Mouse (Mus musculus) midbrain, embryonic 14.5 days (tissue): ENCODE data around the gene Clec2h. TPM values are rescaled to one million over a fixed set of nuclear protein-coding genes. Genes with fewer than 3 reads are reported as not detected.
"Not testable (repeated sequence)": the region's sequence is repeated elsewhere in the genome, so short reads cannot be mapped to it uniquely, and the experiment has no call there.

Experiments
- ATAC-seq: fragments of 200-750 bp; cut with Nextera tagmentation; 2 replicates; pipeline ENCODE4 v1.8.0; 2017; ENCODE audit warnings: moderate number of reproducible peaks, moderate library complexity; ENCODE audit not compliant: low FRiP score, low TSS enrichment
- DNase-seq: peaks from one replicate; pipeline ENCODE4 v3.0.0-alpha.2; 2015
- H3K27ac ChIP-seq: fragments of 300-500 bp; sonication (generic); replicated peaks from 2 replicates; pipeline ENCODE4 v1.5.1; 2014; ENCODE audit warnings: mild to moderate bottlenecking, low read depth, low read length, moderate library complexity
- H3K27me3 ChIP-seq: fragments of 300-500 bp; sonication (generic); 2 replicates; pipeline ENCODE4 v1.6.1; 2014; ENCODE audit warnings: low read length, control low read depth, mixed read lengths; ENCODE audit not compliant: control insufficient read depth, insufficient read depth
- H3K36me3 ChIP-seq: fragments of 300-500 bp; sonication (generic); 2 replicates; pipeline ENCODE4 v1.6.1; 2014; ENCODE audit warnings: low read length, control low read depth; ENCODE audit not compliant: control insufficient read depth, insufficient read depth
- H3K4me1 ChIP-seq: fragments of 300-500 bp; sonication (generic); 2 replicates; pipeline ENCODE4 v1.6.1; 2014; ENCODE audit warnings: mild to moderate bottlenecking, antibody characterized with exemption, low read length, control low read depth; ENCODE audit not compliant: control insufficient read depth, insufficient read depth
- H3K4me2 ChIP-seq: fragments of 300-500 bp; sonication (generic); 2 replicates; pipeline ENCODE4 v1.6.1; 2014; ENCODE audit warnings: mild to moderate bottlenecking, low read length, moderate library complexity
- H3K4me3 ChIP-seq: fragments of 300-500 bp; sonication (generic); replicated peaks from 2 replicates; pipeline ENCODE4 v1.5.1; 2014; ENCODE audit warnings: low read depth, low read length
- H3K9ac ChIP-seq: fragments of 300-500 bp; sonication (generic); replicated peaks from 2 replicates; pipeline ENCODE4 v1.6.1; 2014; ENCODE audit warnings: mild to moderate bottlenecking, low read length, moderate library complexity
- H3K9me3 ChIP-seq: fragments of 300-500 bp; sonication (generic); 2 replicates; pipeline ENCODE4 v1.6.1; 2016; ENCODE audit warnings: low read length, control low read depth, mixed read lengths; ENCODE audit not compliant: control insufficient read depth
- WGBS: fragments of 180-500 bp; shearing (Covaris S2); extraction: QIAGEN DNeasy Blood & Tissue Kit; methylation state at CpG from one replicate; pipeline ENCODE4 v1.1.7; 2014; 5-methylcytosine and 5-hydroxymethylcytosine counted together
- polyA plus RNA-seq: library from polyadenylated mRNA; unstranded; fragments of >200 nt; fragmentation: Nextera tagmentation; extraction: Ambion mirVana; gene quantifications from 2 replicates; pipeline ENCODE4 v1.2.1, GENCODE M21; 2014

Gene Clec2h
- polyA plus RNA-seq, 1 experiment from 2014 or later, result not detected

- H3K9ac ChIP-seq, result no peak overlapping the region
- no peak overlapping the region for H3K4me2 ChIP-seq
- no peak for DNase-seq
- WGBS, result 79% methylated on average over 2 of the region's 2 CpGs
- H3K36me3 ChIP-seq, result no peaks in the 10 kb centered on the region
- H3K9me3 ChIP-seq, result no peaks in the 10 kb centered on the region
- ATAC-seq, result no peak
- H3K27ac ChIP-seq, result no peak overlapping the region
- no peak overlapping the region for H3K4me3 ChIP-seq
- H3K4me1 ChIP-seq, result no peaks in the 10 kb centered on the region
- H3K27me3 ChIP-seq, result no peaks in the 10 kb centered on the region
Measured at GRCm38 (mm10) chr6:128641116-128641716, 21.0 kb upstream of the Clec2h start.

- ATAC-seq (no peak), DNase-seq (no peak)
- no peaks in the 10 kb centered on the region for H3K27me3 ChIP-seq
- no peaks in the 10 kb centered on the region for H3K9me3 ChIP-seq
- H3K4me2 ChIP-seq, result no peak overlapping the region
- no peak overlapping the region for H3K4me3 ChIP-seq
- 71% methylated on average over 2 of the region's 2 CpGs for WGBS
- H3K27ac ChIP-seq, result no peak overlapping the region
- H3K36me3 ChIP-seq, result no peaks in the 10 kb centered on the region
- H3K4me1 ChIP-seq, result no peaks in the 10 kb centered on the region
- no peak overlapping the region for H3K9ac ChIP-seq
Measured at GRCm38 (mm10) chr6:128643999-128644398, 18.2 kb upstream of the Clec2h start.

GRCm38 (mm10) chr6:128644694-128645093 lies 17.5 kb upstream of the Clec2h start:
- not testable (repeated sequence) for ATAC-seq, H3K27ac ChIP-seq, H3K36me3 ChIP-seq, H3K4me1 ChIP-seq, H3K27me3 ChIP-seq, H3K4me2 ChIP-seq, H3K4me3 ChIP-seq, H3K9me3 ChIP-seq, H3K9ac ChIP-seq, DNase-seq
- 97% methylated on average over 20 of the region's 20 CpGs for WGBS

GRCm38 (mm10) chr6:128645708-128646107 lies 16.5 kb upstream of the Clec2h start:
- H3K27me3 ChIP-seq, H3K4me1 ChIP-seq, H3K27ac ChIP-seq, H3K4me3 ChIP-seq, H3K36me3 ChIP-seq, H3K4me2 ChIP-seq, H3K9me3 ChIP-seq, ATAC-seq, DNase-seq, H3K9ac ChIP-seq: not testable (repeated sequence)
- WGBS, result 93% methylated on average over 12 of the region's 12 CpGs

DNA sequence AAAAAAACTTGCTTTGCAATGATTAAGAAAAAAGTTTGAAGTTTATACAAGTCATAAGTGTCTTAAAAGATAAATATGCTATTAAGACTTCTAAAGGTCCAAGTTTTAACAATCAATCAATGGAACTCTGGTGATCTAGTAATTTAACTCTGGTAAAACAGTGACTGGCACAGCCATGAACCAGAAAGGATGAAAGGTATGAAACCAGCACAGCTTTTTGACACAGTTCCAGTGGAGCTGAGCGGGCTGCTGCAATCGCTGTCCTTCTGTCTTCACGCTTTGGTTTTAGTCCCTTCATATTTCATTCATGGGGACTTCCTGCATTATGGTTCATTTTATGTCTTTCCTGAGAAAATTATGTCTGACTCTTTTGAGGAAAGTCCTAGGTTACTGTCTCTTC lies 12.5 kb upstream of the Clec2h start:
- H3K36me3 ChIP-seq, result no peaks in the 10 kb centered on the region
- H3K27me3 ChIP-seq, result no peaks in the 10 kb centered on the region
- no peaks in the 10 kb centered on the region for H3K9me3 ChIP-seq
- H3K4me3 ChIP-seq, result no peak overlapping the region
- WGBS, result 94% methylated on average over 3 of the region's 3 CpGs
- H3K9ac ChIP-seq, result no peak overlapping the region
- H3K4me2 ChIP-seq, result no peak overlapping the region
- ATAC-seq, result no peak
- H3K27ac ChIP-seq, result no peak overlapping the region
- DNase-seq, result no peak
- H3K4me1 ChIP-seq, result no peaks in the 10 kb centered on the region

- ATAC-seq, result no peak
- H3K4me3 ChIP-seq, result no peak overlapping the region
Measured at GRCm38 (mm10) chr6:128650187-128650586, 12.0 kb upstream of the Clec2h start.

GRCm38 (mm10) chr6:128650827-128651226 lies 11.4 kb upstream of the Clec2h start:
- H3K27me3 ChIP-seq, DNase-seq, H3K9me3 ChIP-seq, H3K27ac ChIP-seq, H3K4me2 ChIP-seq, H3K4me3 ChIP-seq, H3K4me1 ChIP-seq, H3K9ac ChIP-seq, H3K36me3 ChIP-seq, ATAC-seq: not testable (repeated sequence)
- WGBS, result 86% methylated on average over 4 of the region's 7 CpGs

More at GRCm38 (mm10) chr6:128650187-128650586, 12.0 kb upstream of the Clec2h start:
- no peaks in the 10 kb centered on the region for H3K4me1 ChIP-seq
- no peak overlapping the region for H3K9ac ChIP-seq
- no peak overlapping the region for H3K27ac ChIP-seq
- WGBS, result 94% methylated on average over 1 of the region's 1 CpGs
- H3K4me2 ChIP-seq, result no peak overlapping the region
- H3K9me3 ChIP-seq, result no peaks in the 10 kb centered on the region
- H3K36me3 ChIP-seq, result no peaks in the 10 kb centered on the region
- no peak for DNase-seq
- no peaks in the 10 kb centered on the region for H3K27me3 ChIP-seq

- WGBS, result 91% methylated on average over 1 of the region's 1 CpGs
- DNase-seq (no peak), ATAC-seq (no peak)
- H3K36me3 ChIP-seq, result no peaks in the 10 kb centered on the region
- no peaks in the 10 kb centered on the region for H3K9me3 ChIP-seq
- no peaks in the 10 kb centered on the region for H3K4me1 ChIP-seq
- no peak overlapping the region for H3K9ac ChIP-seq
- no peak overlapping the region for H3K27ac ChIP-seq
- no peak overlapping the region for H3K4me2 ChIP-seq
- H3K27me3 ChIP-seq, result no peaks in the 10 kb centered on the region
- H3K4me3 ChIP-seq, result no peak overlapping the region
Measured at GRCm38 (mm10) chr6:128652938-128653337, 9.2 kb upstream of the Clec2h start.

GRCm38 (mm10) chr6:128661249-128661648 lies 936 bp upstream of the Clec2h start:
- no peak overlapping the region for H3K9ac ChIP-seq
- no peak overlapping the region for H3K4me3 ChIP-seq
- no peak for DNase-seq
- H3K9me3 ChIP-seq, result no peaks in the 10 kb centered on the region
- no peak for ATAC-seq
- 95% methylated on average over 1 of the region's 1 CpGs for WGBS
- H3K36me3 ChIP-seq, result no peaks in the 10 kb centered on the region
- H3K27me3 ChIP-seq, result no peaks in the 10 kb centered on the region
- H3K4me1 ChIP-seq, result no peaks in the 10 kb centered on the region
- H3K27ac ChIP-seq, result no peak overlapping the region
- no peak overlapping the region for H3K4me2 ChIP-seq
